Mouse (Mus musculus) left cerebral cortex, adult 2 months (tissue): ENCODE results near the gene Nrxn3. TPM values are rescaled to one million over a fixed set of nuclear protein-coding genes. Genes with fewer than 3 reads are reported as not detected.

Experiments used
- DNase-seq, 2 experiments: peaks; one replicate each; pipeline ENCODE4 v3.0.0; 2021 to 2022; ENCODE audit warnings: low spot score in 2 of 2, mixed read lengths in 1 of 2; ENCODE audit errors: extremely low spot score in 1 of 2
- H3K27ac ChIP-seq: fragments of 200-600 bp; 2 replicates; pipeline ENCODE4 v1.8.1; 2022
- H3K4me3 ChIP-seq: fragments of 200-600 bp; 2 replicates; pipeline ENCODE4 v1.8.1; 2022
- CTCF ChIP-seq: fragments of 200-600 bp; IDR thresholded peaks from 2 replicates; pipeline ENCODE4 v1.8.1; 2022; ENCODE audit warnings: antibody characterized with exemption, mild to moderate bottlenecking, moderate library complexity
- intact Hi-C: fragments of 180-260 bp; cut with DNase I; formaldehyde crosslinking; loops from one replicate; pipeline ENCODE4 v1.15.1; 2025
- total RNA-seq, 2 experiments: library from RNA; stranded (reverse); gene quantifications; 2 replicates each; pipeline ENCODE4 v1.2.3; 2021

Gene Nrxn3
- total RNA-seq, 2 experiments from 2014 or later, result 250 to 274 TPM

DNA sequence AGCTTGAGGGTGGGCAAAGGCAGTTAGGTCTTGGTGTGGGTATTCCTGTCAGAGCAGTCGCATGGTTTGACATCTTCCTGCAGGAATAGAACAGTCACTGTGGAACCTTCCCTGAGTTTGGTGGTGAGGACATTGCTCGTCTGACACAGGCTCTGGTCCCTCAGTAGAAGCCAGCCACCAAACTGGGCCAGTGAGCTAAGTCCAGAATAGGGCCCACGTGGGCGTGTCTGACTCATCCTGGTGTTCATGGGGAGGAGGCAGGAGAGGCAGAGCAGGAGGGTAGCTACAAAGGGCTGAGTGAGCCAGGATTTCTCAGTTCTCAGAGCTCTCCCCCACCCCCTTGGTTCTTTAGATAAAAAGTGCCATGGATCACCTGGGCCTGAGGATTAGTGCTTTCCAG lies 15.9 kb downstream of the Nrxn3 start:
- Histone ChIP-seq H3K27ac (peak overlapping the region; percentile 30), H3K4me3 (no peak overlapping the region)
- intact Hi-C loops, result loop anchor here (1.0 to 10.0 kb wide), 3 partner anchors 25 to 304 kb away; no protein-coding TSS in a partner anchor
- DNase-seq, result peak; percentile 67 to 84
- TF ChIP-seq CTCF, result no peak

- no peak for TF ChIP-seq CTCF
- intact Hi-C loops, result no loop called here
- Histone ChIP-seq H3K4me3 (no peak overlapping the region), H3K27ac (no peak overlapping the region)
- DNase-seq, result no peak
These were observed 24.1 kb downstream of the Nrxn3 start for GRCm38 (mm10) chr12:88746788-88747187.

DNA sequence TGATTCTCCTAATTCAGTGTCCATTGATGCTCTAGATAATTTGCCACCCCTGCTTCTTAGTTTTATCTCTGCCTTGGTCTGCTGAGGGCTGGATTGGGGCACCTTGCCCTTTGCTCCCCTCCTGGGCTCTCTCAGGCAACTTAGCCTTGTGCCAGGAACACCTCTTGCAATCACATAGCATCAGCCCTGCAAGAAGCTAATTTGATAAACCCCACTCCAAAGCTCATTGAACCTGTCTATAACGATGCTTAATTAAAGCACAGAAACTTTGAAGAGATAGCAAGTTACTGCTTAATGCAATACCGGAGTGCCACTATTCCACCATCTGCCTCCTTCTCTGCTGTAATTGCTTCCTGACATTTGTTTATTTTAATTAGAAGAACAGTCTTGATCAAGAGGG lies 42.1 kb downstream of the Nrxn3 start:
- Histone ChIP-seq H3K27ac (no peak overlapping the region), H3K4me3 (no peak overlapping the region)
- no peak for DNase-seq
- TF ChIP-seq CTCF, result no peak
- intact Hi-C loops, result no loop called here

DNA sequence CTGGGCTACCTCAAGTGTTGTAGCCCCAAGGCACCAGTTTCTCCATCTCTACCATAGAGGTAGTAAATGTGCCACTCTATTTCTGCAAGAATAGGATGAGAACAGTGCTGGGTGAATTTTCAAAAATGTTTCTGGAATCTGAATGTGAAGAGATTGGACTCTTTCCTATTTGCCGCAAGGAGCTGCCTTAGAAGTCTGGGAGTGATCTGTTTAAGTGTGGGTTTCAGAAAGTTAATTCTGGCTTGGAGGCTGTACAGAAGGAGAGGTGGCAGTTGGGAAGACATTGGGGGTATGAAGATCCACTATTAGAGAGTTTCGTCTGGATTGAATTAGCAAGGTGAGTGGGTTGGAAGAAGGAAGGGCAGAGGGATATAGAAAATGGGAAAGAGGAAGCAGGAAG lies 52.0 kb downstream of the Nrxn3 start:
- no peak for TF ChIP-seq CTCF
- no peak overlapping the region for H3K4me3 ChIP-seq
- peak overlapping the region; percentile 57 for H3K27ac ChIP-seq
- DNase-seq, result no peak
- intact Hi-C loops, result loop anchor here (2.0 to 5.0 kb wide), 2 partner anchors 36 to 188 kb away; no protein-coding TSS in a partner anchor

DNA sequence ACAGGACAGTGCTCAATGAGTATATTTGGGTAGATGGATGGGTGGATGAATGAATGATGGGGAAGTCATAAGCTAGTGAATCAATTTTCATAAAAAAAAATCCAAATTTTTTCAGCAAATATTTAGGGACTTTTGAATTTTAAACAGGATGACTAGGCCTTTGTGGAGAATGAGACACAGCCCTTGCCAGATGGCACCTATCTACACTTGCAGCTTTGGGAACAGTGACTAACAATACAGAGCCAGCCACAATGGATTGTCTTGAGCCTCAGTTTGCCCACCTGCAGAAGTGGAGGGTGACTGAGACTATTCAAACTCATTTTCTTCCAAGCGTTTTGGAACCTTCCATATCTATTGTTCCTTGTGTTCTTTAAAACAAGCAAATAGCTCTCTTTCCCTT lies 55.4 kb downstream of the Nrxn3 start:
- Histone ChIP-seq H3K4me3 (no peak overlapping the region), H3K27ac (peak overlapping the region; percentile 48; the same call in 1 of the 2 replicates)
- TF ChIP-seq CTCF, result no peak
- DNase-seq, result no peak
- intact Hi-C loops, result loop anchor here (5.0 kb wide), 1 partner anchor 184 kb away; no protein-coding TSS in a partner anchor

- Histone ChIP-seq H3K4me3 (no peak overlapping the region), H3K27ac (no peak overlapping the region)
- TF ChIP-seq CTCF, result no peak
- DNase-seq, result no peak
- intact Hi-C loops, result no loop called here
These were observed 61.8 kb downstream of the Nrxn3 start for GRCm38 (mm10) chr12:88784199-88785147.

- H3K4me3 ChIP-seq, result no peak overlapping the region
- DNase-seq, result no peak
- intact Hi-C loops, result no loop called here
- TF ChIP-seq CTCF, result no peak
- H3K27ac ChIP-seq, result no peak overlapping the region
These were observed 70.6 kb downstream of the Nrxn3 start for GRCm38 (mm10) chr12:88793314-88793713.

DNA sequence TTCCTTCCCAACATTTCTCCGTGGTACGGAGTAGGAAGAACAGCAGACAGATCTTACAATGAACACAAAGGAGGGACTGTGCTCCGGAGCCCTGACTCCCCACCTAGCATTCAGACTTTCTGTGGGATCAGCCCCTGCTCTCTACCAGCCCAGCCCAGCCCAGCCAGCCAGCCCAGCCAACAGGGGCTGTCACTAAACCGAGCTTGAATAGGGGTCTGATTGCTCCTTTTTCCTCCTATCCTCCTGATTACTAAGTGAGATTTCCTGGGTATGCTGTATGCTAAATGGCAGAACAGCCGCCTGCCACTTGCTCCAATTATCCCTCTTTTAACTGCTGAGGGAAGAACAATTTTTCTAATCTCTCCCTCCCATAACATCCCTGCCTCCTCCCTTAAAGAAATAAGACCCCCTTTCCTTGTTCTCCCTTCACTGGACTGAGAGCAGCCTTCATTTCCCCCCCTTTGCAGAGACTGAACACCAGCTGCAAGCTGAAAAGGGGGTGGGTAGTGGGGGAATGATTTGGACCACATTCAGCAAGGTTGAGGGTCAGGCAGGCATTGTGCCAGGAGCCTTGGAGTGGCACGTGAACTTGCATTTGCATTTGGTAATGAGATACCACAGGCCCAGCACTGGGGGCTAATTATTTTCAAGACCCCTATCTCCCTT lies 78.4 kb downstream of the Nrxn3 start:
- H3K27ac ChIP-seq, result no peak overlapping the region

GRCm38 (mm10) chr12:88801656-88802007 lies 79.0 kb downstream of the Nrxn3 start:
- no peak for DNase-seq
- Histone ChIP-seq H3K4me3 (no peak overlapping the region), H3K27ac (no peak overlapping the region)
- TF ChIP-seq CTCF, result no peak
- intact Hi-C loops, result no loop called here

More for the DNA sequence above, 78.4 kb downstream of the Nrxn3 start:
- TF ChIP-seq CTCF, result no peak
- no peak for DNase-seq
- H3K4me3 ChIP-seq, result no peak overlapping the region
- intact Hi-C loops, result no loop called here

GRCm38 (mm10) chr12:88808947-88809346 lies 86.3 kb downstream of the Nrxn3 start:
- Histone ChIP-seq H3K27ac (no peak overlapping the region), H3K4me3 (no peak overlapping the region)
- no peak for DNase-seq
- intact Hi-C loops, result no loop called here
- no peak for TF ChIP-seq CTCF

DNA sequence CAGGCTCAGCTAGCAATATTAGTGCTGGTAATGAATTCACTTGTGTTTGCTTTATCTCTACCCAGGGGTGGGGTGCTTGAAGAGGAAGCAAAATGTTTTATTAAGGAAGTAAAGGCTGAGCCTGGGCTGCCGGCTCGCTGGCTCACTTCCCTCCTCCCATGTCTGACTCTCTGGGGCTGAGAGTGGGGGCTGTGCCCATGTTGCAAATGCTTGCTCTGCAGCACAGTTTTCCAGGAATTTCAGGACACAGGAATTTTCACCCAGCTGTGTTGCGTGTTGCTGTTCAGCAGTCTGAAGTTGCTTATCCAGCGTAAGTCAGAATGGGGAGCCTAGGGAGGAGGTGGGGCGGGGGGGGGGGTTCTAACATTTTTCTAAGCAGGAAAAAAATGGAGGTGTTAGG lies 89.5 kb downstream of the Nrxn3 start:
- Histone ChIP-seq H3K4me3 (no peak overlapping the region), H3K27ac (no peak overlapping the region)
- peak in 1 of 2 experiments; percentile 27 for DNase-seq
- intact Hi-C loops, result no loop called here
- TF ChIP-seq CTCF, result no peak

- TF ChIP-seq CTCF, result no peak
- intact Hi-C loops, result no loop called here
- no peak for DNase-seq
- Histone ChIP-seq H3K4me3 (no peak overlapping the region), H3K27ac (no peak overlapping the region)
These were observed 94.2 kb downstream of the Nrxn3 start for GRCm38 (mm10) chr12:88816865-88817264.
